Mouse (Mus musculus) cerebellum, adult 2 months (tissue): ENCODE data around the gene Amigo2.

Experiments
- CTCF ChIP-seq: fragments of 200-500 bp; IDR thresholded peaks from 2 replicates; pipeline ENCODE4 v1.5.1; 2011; ENCODE audit warnings: low read depth, mild to moderate bottlenecking, control low read depth, low read length, moderate library complexity, borderline replicate concordance; ENCODE audit not compliant: insufficient read depth
- POLR2A ChIP-seq: fragments of 200-500 bp; IDR thresholded peaks from 2 replicates; pipeline ENCODE4 v1.6.1; 2011; ENCODE audit warnings: low read length, control low read depth, borderline replicate concordance; ENCODE audit not compliant: insufficient read depth

DNA sequence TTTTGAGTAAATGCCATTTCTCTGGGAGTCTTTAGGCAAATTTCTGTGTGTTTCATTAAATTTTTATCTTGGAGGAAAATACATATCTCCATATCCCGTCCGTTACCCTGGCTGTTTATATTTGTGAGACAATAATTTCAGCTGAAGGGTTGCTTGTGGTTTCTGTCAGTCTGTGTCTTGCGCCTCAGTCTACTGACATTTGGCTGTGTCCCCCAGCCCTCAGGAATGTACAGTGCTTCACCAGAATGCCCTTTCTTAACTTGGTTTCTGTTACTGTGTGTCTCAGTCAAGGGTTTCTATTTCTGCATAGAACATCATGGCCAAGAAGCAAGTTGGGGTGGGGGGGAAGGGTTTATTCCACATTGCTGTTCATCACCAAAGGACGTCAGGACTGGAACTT lies 42.1 kb upstream of the Amigo2 start:
- TF ChIP-seq POLR2A (no peak), CTCF (no peak)
